Mouse (Mus musculus) embryonic facial prominence, embryonic 11.5 days (tissue): Measurements from ENCODE around the gene Fis1. TPM values are rescaled to one million over a fixed set of nuclear protein-coding genes. Genes with fewer than 3 reads are reported as not detected.
"Not testable (repeated sequence)": the region's sequence is repeated elsewhere in the genome, so short reads cannot be mapped to it uniquely, and the experiment has no call there.

Experiments used
- ATAC-seq: fragments of 200-750 bp; cut with Nextera tagmentation; replicated peaks from 2 replicates; pipeline ENCODE4 v1.8.0; 2017; ENCODE audit warnings: low read depth; ENCODE audit not compliant: insufficient number of reproducible peaks, low FRiP score, low TSS enrichment
- DNase-seq: peaks from one replicate; pipeline ENCODE4 v3.0.0-alpha.2; 2015; ENCODE audit warnings: low spot score
- H3K27ac ChIP-seq: fragments of 300-500 bp; sonication (generic); replicated peaks from 2 replicates; pipeline ENCODE4 v1.5.1; 2014; ENCODE audit warnings: mild to moderate bottlenecking, low read depth, low read length, control low read depth
- H3K27me3 ChIP-seq: fragments of 300-500 bp; sonication (generic); 2 replicates; pipeline ENCODE4 v1.6.1; 2014; ENCODE audit warnings: mild to moderate bottlenecking, low read length, moderate library complexity, mixed read lengths; ENCODE audit not compliant: control insufficient read depth, insufficient read depth
- H3K36me3 ChIP-seq: fragments of 300-500 bp; sonication (generic); replicated peaks from 2 replicates; pipeline ENCODE4 v1.6.1; 2014; ENCODE audit warnings: low read depth, mild to moderate bottlenecking, low read length, moderate library complexity, mixed read lengths; ENCODE audit not compliant: control insufficient read depth, insufficient read depth
- H3K4me1 ChIP-seq: fragments of 300-500 bp; sonication (generic); 2 replicates; pipeline ENCODE4 v1.6.1; 2014; ENCODE audit warnings: low read length, mixed read lengths; ENCODE audit not compliant: control insufficient read depth, insufficient read depth
- H3K4me2 ChIP-seq: fragments of 300-500 bp; sonication (generic); 2 replicates; pipeline ENCODE4 v1.6.1; 2014; ENCODE audit warnings: low read depth, mild to moderate bottlenecking, control low read depth, low read length, moderate library complexity
- H3K4me3 ChIP-seq: fragments of 300-500 bp; sonication (generic); 2 replicates; pipeline ENCODE4 v1.5.1; 2014; ENCODE audit warnings: low read depth, low read length, control low read depth
- H3K9ac ChIP-seq: fragments of 300-500 bp; sonication (generic); replicated peaks from 2 replicates; pipeline ENCODE4 v1.6.1; 2014; ENCODE audit warnings: mild to moderate bottlenecking, control low read depth, low read length
- H3K9me3 ChIP-seq: fragments of 300-500 bp; sonication (generic); replicated peaks from 2 replicates; pipeline ENCODE4 v1.6.1; 2016; ENCODE audit warnings: mild to moderate bottlenecking, low read length, inconsistent platforms, mixed read lengths; ENCODE audit not compliant: control insufficient read depth
- WGBS: fragments of 180-500 bp; shearing (Covaris S2); extraction: QIAGEN DNeasy Blood & Tissue Kit; methylation state at CpG from one replicate; pipeline ENCODE4 v1.1.7; 2014; 5-methylcytosine and 5-hydroxymethylcytosine counted together
- polyA plus RNA-seq: library from polyadenylated mRNA; unstranded; fragments of >200 nt; fragmentation: Nextera tagmentation; extraction: Ambion mirVana; gene quantifications from 2 replicates; pipeline ENCODE4 v1.2.1, GENCODE M21; 2014

Gene Fis1
- polyA plus RNA-seq, 1 experiment from 2014 or later: 298 TPM

GRCm38 (mm10) chr5:136943382-136943781 lies 9.7 kb upstream of the Fis1 start:
- DNase-seq: no peak
- no peaks in the 10 kb centered on the region for H3K36me3 ChIP-seq
- H3K4me2 ChIP-seq: no peak overlapping the region
- H3K9ac ChIP-seq: no peak overlapping the region
- 77% methylated on average over 2 of the region's 2 CpGs for WGBS
- H3K9me3 ChIP-seq: no peaks in the 10 kb centered on the region
- H3K4me1 ChIP-seq: no peaks in the 10 kb centered on the region
- H3K4me3 ChIP-seq: no peak overlapping the region
- no peak overlapping the region for H3K27ac ChIP-seq
- no peak for ATAC-seq
- no peaks in the 10 kb centered on the region for H3K27me3 ChIP-seq

- WGBS: 86% methylated on average over 12 of the region's 12 CpGs
- Histone ChIP-seq H3K9ac (no peak overlapping the region), H3K4me3 (no peak overlapping the region), H3K9me3 (no peaks in the 10 kb centered on the region), H3K27ac (no peak overlapping the region), H3K4me1 (no peaks in the 10 kb centered on the region), H3K27me3 (no peaks in the 10 kb centered on the region), H3K4me2 (no peak overlapping the region), H3K36me3 (no peaks in the 10 kb centered on the region)
- ATAC-seq (no peak), DNase-seq (no peak)
Observed at GRCm38 (mm10) chr5:136945084-136945483, 8.0 kb upstream of the Fis1 start.

DNA sequence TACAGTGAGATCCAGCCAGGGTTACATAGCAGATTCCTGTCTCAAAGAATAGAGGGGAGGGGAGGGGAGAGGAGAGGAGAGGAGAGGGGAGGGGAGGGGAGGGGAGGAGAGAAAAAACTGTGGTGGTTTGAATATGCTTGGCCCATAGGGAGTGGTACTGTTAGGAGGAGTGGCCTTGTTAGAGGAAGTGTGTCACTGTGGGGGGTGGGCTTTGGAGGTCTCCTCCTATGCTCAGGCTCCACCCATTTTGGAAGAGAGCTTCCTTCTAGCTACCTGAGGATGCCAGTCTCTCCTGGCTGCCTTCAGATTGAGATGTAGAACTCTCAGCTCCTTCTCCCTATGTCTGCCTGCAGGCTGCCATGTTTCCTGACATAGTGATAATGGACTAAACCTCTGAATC lies 5.2 kb upstream of the Fis1 start:
- H3K9ac ChIP-seq: no peak overlapping the region
- no peaks in the 10 kb centered on the region for H3K9me3 ChIP-seq
- no peaks in the 10 kb centered on the region for H3K36me3 ChIP-seq
- no peak overlapping the region for H3K27ac ChIP-seq
- H3K4me1 ChIP-seq: no peaks in the 10 kb centered on the region
- no peaks in the 10 kb centered on the region for H3K27me3 ChIP-seq
- ATAC-seq (no peak), DNase-seq (no peak)
- H3K4me2 ChIP-seq: no peak overlapping the region
- no peak overlapping the region for H3K4me3 ChIP-seq

- not testable (repeated sequence) for H3K9me3 ChIP-seq, H3K36me3 ChIP-seq, H3K27me3 ChIP-seq, H3K4me2 ChIP-seq, DNase-seq, H3K27ac ChIP-seq, H3K9ac ChIP-seq, H3K4me1 ChIP-seq, ATAC-seq, H3K4me3 ChIP-seq
- 87% methylated on average over 14 of the region's 14 CpGs for WGBS
Observed at GRCm38 (mm10) chr5:136949551-136950336, 3.3 kb upstream of the Fis1 start.

DNA sequence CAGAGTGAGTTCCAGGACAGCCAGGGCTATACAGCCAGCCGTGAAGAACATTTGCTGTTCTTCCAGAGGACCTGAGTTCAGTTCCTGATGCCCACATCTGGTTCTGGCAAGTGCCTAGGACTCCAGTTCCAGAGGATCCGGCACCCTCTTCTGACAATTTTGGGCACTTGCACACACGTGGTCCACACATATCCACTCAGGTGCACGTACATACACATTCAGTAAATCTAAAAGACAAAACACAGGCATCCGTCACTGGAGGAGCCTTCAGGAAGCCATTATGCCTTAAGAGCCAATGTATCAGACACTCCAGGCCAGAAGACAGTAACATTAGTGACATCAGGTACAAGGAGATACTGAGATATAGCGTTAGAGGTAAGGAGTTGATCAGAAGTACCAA lies 2.6 kb upstream of the Fis1 start:
- 89% methylated on average over 6 of the region's 6 CpGs for WGBS
- Histone ChIP-seq H3K4me3 (no peak overlapping the region), H3K4me2 (no peak overlapping the region), H3K9ac (no peak overlapping the region), H3K27me3 (no peaks in the 10 kb centered on the region), H3K27ac (no peak overlapping the region), H3K9me3 (no peaks in the 10 kb centered on the region), H3K36me3 (no peaks in the 10 kb centered on the region), H3K4me1 (no peaks in the 10 kb centered on the region)
- DNase-seq (no peak), ATAC-seq (no peak)

DNA sequence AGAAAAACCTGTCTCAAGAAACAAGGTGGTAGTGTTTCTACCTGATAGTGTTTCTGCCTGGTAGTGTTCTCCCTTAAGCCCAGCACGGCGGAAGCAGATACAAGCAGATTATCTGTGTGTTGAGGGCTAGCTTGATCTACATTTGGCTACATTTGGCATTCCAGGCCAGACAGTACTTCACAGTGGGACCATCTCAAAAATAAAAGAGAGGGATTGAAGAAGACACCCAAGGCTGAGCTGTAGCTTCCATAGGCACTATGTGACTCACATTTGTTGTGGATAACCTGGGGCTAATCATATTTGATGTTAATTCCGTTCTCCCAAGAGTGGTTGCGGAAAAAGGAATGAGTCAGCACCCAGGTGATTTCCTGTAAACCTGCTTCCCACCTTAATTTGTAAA lies 922 bp upstream of the Fis1 start:
- no peak for ATAC-seq

DNA sequence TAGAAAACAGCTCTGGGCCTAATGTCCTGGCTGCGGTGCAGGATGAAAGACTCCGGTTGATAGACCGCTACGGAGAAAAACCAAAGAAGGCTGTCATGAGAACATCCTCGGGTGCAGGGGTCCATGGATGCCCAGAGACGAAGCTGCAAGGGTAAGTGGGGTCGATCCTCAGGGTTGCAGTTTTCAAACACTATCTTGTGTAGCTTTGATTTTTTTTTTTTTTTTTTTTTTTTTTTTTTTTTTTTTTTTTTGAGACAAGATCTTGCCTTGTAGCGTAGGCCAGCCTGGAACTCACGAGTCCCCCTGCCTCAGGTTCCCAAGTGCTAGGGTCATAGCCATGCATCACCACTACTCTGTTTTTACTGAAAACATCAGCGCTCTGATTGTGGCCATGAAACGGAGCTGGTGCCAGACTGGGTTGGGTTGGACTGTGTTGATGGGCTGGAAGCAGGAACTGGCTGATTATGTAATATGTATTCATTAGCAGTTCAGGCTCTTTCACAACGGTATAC lies 421 bp downstream of the Fis1 start:
- ATAC-seq (no peak), DNase-seq (no peak)
- Histone ChIP-seq H3K27ac (no peak overlapping the region), H3K4me2 (peak overlapping the region; percentile 64), H3K9me3 (no peaks in the 10 kb centered on the region), H3K4me1 (no peaks in the 10 kb centered on the region), H3K27me3 (no peaks in the 10 kb centered on the region), H3K4me3 (peak overlapping the region; percentile 58), H3K36me3 (no peaks in the 10 kb centered on the region; the same call in 1 of the 2 replicates), H3K9ac (peak overlapping the region; percentile 68)
- 3% methylated on average over 12 of the region's 12 CpGs for WGBS

More for the DNA sequence above, 922 bp upstream of the Fis1 start:
- 77% methylated on average over 4 of the region's 4 CpGs for WGBS
- H3K9ac ChIP-seq: no peak overlapping the region
- no peak overlapping the region for H3K4me3 ChIP-seq
- H3K27ac ChIP-seq: no peak overlapping the region
- no peak for DNase-seq
- H3K9me3 ChIP-seq: no peaks in the 10 kb centered on the region
- no peaks in the 10 kb centered on the region for H3K27me3 ChIP-seq
- no peaks in the 10 kb centered on the region for H3K36me3 ChIP-seq
- H3K4me1 ChIP-seq: no peaks in the 10 kb centered on the region
- no peak overlapping the region for H3K4me2 ChIP-seq

DNA sequence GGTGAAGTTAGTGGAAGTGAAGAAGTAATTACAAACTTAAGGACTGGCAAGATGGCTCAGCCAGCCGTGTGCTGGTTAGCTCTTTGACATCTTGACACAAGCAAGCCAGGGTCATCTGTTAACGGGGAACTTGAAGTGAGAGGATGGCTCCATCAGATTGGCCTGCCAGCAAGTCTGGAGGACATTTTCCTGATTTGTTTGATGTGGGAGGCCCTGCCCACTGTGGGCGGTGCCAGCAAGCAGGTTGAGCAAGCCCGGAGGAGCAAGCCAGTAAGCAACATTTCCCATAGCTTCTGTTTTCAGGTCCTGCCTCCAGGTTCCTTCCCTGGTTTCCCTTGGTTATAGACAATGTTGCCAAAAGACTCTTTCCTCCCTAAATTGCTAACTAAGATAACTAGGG lies 2.5 kb downstream of the Fis1 start:
- DNase-seq (no peak), ATAC-seq (no peak)
- H3K36me3 ChIP-seq: no peaks in the 10 kb centered on the region; the same call in 1 of the 2 replicates
- H3K9ac ChIP-seq: no peak overlapping the region
- H3K9me3 ChIP-seq: no peaks in the 10 kb centered on the region
- no peaks in the 10 kb centered on the region for H3K4me1 ChIP-seq
- H3K4me3 ChIP-seq: no peak overlapping the region
- H3K27me3 ChIP-seq: no peaks in the 10 kb centered on the region
- H3K27ac ChIP-seq: no peak overlapping the region
- WGBS: 84% methylated on average over 4 of the region's 4 CpGs
- no peak overlapping the region for H3K4me2 ChIP-seq
